Mouse (Mus musculus) adrenal gland, adult 10 weeks (tissue): ENCODE data around the gene Xylb. TPM values are rescaled to one million over a fixed set of nuclear protein-coding genes. Genes with fewer than 3 reads are reported as not detected.

Source experiments
- polyA plus RNA-seq: library from polyadenylated mRNA; stranded (reverse); fragments of 350-450 nt; fragmentation: Illumina TruSeq; extraction: RNeasy Lipid Tissue Mini Kit (QIAGEN cat#74804); gene quantifications from one replicate; pipeline ENCODE4 v1.2.3, GENCODE M21; 2014; ENCODE audit warnings: low read depth, low replicate concordance

Gene Xylb
- polyA plus RNA-seq: 0.87 TPM

GRCm38 (mm10) chr9:119357331-119358057 is at the start of gene Xylb:
TSS of gene Xylb (plus strand) at chr9:119357381.

GRCm38 (mm10) chr9:119322289-119323259 is 34.6 kb upstream of the Xylb start, which contains the start of gene Oxsr1:
TSS of gene Oxsr1 (minus strand) at chr9:119322427.

GRCm38 (mm10) chr9:119339558-119340211 is 17.5 kb upstream of the Xylb start, which contains the start of gene Acaa1a:
TSS of gene Acaa1a (plus strand) at chr9:119339676.

DNA sequence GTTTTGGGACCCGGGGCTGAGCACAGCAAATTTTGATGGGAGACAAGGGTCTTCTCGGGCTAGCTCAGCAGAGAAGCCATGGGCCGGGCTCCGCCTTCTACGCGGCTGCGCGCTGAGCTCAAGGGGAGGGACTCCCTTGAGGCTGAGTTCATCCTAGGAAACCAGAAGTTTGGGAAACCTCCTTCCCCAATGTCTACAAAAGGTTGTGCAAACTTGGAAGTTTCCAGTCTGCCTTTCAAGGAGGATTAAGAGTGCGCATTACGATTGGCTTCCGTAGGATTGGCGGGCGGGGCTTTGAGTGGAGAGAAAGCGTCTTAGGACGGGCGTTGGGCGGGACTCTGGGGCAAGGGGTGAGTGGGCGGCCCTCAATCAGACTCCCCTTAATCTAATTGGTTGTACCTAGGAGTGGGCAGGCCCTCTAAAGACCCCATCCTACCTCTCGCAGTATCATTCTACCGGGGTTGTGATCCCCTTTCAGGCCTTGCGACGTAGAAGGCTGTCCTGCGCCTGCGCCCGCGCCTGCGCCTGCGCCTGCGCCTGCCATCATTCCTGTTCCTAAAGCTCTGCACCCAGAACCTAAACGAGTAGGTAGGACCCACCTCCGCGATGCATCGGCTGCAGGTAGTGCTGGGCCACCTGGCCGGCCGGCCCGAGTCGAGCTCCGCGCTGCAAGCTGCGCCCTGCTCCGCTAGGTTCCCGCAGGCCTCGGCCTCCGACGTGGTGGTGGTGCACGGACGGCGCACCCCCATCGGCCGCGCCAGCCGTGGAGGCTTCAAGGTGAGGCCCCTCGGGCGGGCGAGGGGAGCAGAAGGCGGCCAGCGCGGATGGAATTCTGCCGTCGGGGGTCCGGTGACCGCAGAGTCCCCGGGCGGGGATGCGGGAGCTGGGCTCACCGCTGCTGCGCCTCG is 16.0 kb upstream of the Xylb start, which contains the start of gene Myd88:
Gene Myd88 (minus strand): TSS at position 503 of the 908 bp plus-strand sequence.

DNA sequence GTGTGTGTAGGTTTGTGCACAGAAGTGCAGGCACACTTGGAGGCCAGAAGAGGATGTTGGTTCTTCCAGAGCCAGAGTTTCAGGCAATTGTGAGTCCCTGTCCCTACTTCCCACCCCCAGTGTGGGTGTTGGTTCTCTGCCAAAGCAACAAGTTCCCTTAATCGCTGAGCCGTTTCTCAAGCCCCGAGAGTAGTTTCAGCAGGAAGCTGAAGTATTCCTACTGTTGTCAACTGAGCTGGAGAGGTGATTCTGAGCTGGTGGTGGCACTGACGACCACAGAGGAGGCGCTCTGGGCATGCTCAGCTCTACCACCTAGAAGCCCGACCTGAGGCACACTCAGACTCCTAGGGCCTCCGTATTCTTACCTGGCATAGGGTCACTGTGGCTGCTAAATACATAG is 8.1 kb downstream of the Xylb start, which contains the start of gene Slc22a14:
Gene Slc22a14 (minus strand): TSS at position 270 of the 400 bp plus-strand sequence.

GRCm38 (mm10) chr9:119401801-119402214 is 44.6 kb downstream of the Xylb start, which contains the start of gene Acvr2b:
TSS of gene Acvr2b (plus strand) at chr9:119402118.

Other genes with a start within 250 kb of the Xylb start
- gene Acaa1b, start 200.3 kb upstream of the Xylb start, polyA plus RNA-seq: 0.76 TPM
- not detected for gene Gm47289, start 198.2 kb upstream of the Xylb start, polyA plus RNA-seq
- not detected for gene Slc22a13, start 148.3 kb upstream of the Xylb start, polyA plus RNA-seq
- 42.5 TPM for gene Oxsr1, start 35.0 kb upstream of the Xylb start, polyA plus RNA-seq
- 3.5 TPM for gene Acaa1a, start 17.7 kb upstream of the Xylb start, polyA plus RNA-seq
- gene Myd88, start 16.0 kb upstream of the Xylb start, polyA plus RNA-seq: 8.6 TPM
- gene Slc22a14, start 8.2 kb downstream of the Xylb start, polyA plus RNA-seq: not detected
- 0.82 TPM for gene Acvr2b, start 44.7 kb downstream of the Xylb start, polyA plus RNA-seq
- 2.2 TPM for gene Exog, start 87.6 kb downstream of the Xylb start, polyA plus RNA-seq
- not detected for gene Scn5a, start 221.6 kb downstream of the Xylb start, polyA plus RNA-seq